Mouse (Mus musculus) lung, embryonic 16.5 days (tissue): ENCODE results near the gene Iqcb1. TPM values are rescaled to one million over a fixed set of nuclear protein-coding genes. Genes with fewer than 3 reads are reported as not detected.

ENCODE experiments used
- ATAC-seq: fragments of 200-750 bp; cut with Nextera tagmentation; 2 replicates; pipeline ENCODE4 v1.8.0; 2017; ENCODE audit warnings: low read depth, mild to moderate bottlenecking, moderate library complexity
- H3K27ac ChIP-seq: fragments of 300-500 bp; sonication (generic); 2 replicates; pipeline ENCODE4 v1.5.1; 2014; ENCODE audit warnings: mild to moderate bottlenecking, control low read depth, low read length
- H3K27me3 ChIP-seq: fragments of 300-500 bp; sonication (generic); 2 replicates; pipeline ENCODE4 v1.6.1; 2014; ENCODE audit warnings: low read depth, low read length, mixed read lengths; ENCODE audit not compliant: control insufficient read depth, insufficient read depth
- H3K36me3 ChIP-seq: fragments of 300-500 bp; sonication (generic); 2 replicates; pipeline ENCODE4 v1.6.1; 2014; ENCODE audit warnings: low read length; ENCODE audit not compliant: control insufficient read depth, insufficient read depth
- H3K4me1 ChIP-seq: fragments of 300-500 bp; sonication (generic); replicated peaks from 2 replicates; pipeline ENCODE4 v1.6.1; 2014; ENCODE audit warnings: low read length, mixed read lengths; ENCODE audit not compliant: control insufficient read depth, insufficient read depth
- H3K4me2 ChIP-seq: fragments of 300-500 bp; sonication (generic); 2 replicates; pipeline ENCODE4 v1.6.1; 2014; ENCODE audit warnings: low read depth, low read length, control low read depth
- H3K4me3 ChIP-seq: fragments of 300-500 bp; sonication (generic); 2 replicates; pipeline ENCODE4 v1.5.1; 2014; ENCODE audit warnings: mild to moderate bottlenecking, low read length, control low read depth
- H3K9ac ChIP-seq: fragments of 300-500 bp; sonication (generic); 2 replicates; pipeline ENCODE4 v1.6.1; 2014; ENCODE audit warnings: low read length, control low read depth
- H3K9me3 ChIP-seq: fragments of 300-500 bp; sonication (generic); 2 replicates; pipeline ENCODE4 v1.6.1; 2016; ENCODE audit warnings: low read length; ENCODE audit not compliant: control insufficient read depth
- WGBS: fragments of 180-500 bp; shearing (Covaris S2); extraction: QIAGEN DNeasy Blood & Tissue Kit; methylation state at CpG from one replicate; pipeline ENCODE4 v1.1.7; 2014; 5-methylcytosine and 5-hydroxymethylcytosine counted together
- microRNA-seq: library from miRNA; unstranded; fragments of <30 nt; microRNA quantifications from one replicate; pipeline ENCODE4, GENCODE M21; 2016
- polyA plus RNA-seq: library from polyadenylated mRNA; unstranded; fragments of >200 nt; fragmentation: Nextera tagmentation; extraction: Ambion mirVana; gene quantifications from 2 replicates; pipeline ENCODE4 v1.2.1, GENCODE M21; 2015

Gene Iqcb1
- polyA plus RNA-seq, 1 experiment from 2014 or later: 30.9 TPM

DNA sequence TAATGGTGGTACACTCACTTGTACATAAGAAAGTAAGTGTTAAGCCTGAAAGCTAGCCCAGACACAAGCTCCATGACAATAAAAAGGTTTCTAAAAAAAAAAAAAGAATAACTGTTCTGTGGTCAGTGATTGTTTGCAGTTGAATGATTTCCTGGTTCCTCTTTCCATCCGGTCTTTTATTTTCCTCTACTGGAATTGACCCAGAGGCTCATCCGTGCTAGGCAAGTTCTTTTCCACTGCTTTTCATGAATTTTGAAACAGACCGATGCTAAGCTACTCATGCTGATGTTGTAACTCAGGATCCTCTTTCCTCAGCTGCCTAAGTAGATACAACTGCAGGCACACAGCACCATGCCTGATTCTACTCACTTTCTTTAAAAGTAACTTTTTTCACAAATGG lies 92.2 kb downstream of the Iqcb1 start:
- Histone ChIP-seq H3K27ac (no peak overlapping the region), H3K36me3 (peaks cover 27% of the 10 kb centered on the region), H3K27me3 (no peaks in the 10 kb centered on the region), H3K9me3 (no peaks in the 10 kb centered on the region), H3K4me1 (no peaks in the 10 kb centered on the region), H3K9ac (no peak overlapping the region), H3K4me2 (no peak overlapping the region), H3K4me3 (no peak overlapping the region)
- no peak for ATAC-seq
- WGBS: 73% methylated on average over 3 of the region's 3 CpGs

DNA sequence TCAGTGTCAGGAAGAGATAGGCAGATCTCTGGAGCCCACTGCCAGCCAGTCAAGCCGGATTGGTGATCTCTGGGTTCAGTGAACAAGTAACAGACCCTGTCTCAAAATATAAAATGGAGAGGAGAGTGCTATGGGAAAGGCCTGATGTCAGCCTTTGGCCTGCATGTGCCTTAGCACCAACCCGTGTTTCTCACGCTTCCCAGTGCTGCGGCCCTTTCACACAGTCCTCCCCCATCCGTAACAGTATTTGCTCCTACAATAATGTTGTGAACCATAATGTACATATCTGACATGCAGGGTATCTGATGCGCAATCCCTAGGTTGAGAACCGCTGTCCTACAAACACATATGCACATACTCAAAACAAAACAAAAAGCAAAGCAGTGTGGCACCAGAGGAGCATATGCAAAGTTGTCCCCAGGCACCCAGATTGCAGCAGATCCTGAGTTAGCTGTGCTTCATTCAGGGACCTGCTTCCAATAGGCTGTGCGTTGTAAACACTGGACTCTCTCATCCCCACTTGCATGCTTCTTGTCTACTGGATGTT lies 93.0 kb downstream of the Iqcb1 start:
- H3K9me3 ChIP-seq: no peaks in the 10 kb centered on the region
- H3K9ac ChIP-seq: no peak overlapping the region
- H3K27ac ChIP-seq: no peak overlapping the region
- no peak overlapping the region for H3K4me3 ChIP-seq
- no peaks in the 10 kb centered on the region for H3K4me1 ChIP-seq
- no peak overlapping the region for H3K4me2 ChIP-seq
- WGBS: 87% methylated on average over 8 of the region's 8 CpGs
- H3K27me3 ChIP-seq: no peaks in the 10 kb centered on the region
- peaks cover 29% of the 10 kb centered on the region for H3K36me3 ChIP-seq
- no peak for ATAC-seq

DNA sequence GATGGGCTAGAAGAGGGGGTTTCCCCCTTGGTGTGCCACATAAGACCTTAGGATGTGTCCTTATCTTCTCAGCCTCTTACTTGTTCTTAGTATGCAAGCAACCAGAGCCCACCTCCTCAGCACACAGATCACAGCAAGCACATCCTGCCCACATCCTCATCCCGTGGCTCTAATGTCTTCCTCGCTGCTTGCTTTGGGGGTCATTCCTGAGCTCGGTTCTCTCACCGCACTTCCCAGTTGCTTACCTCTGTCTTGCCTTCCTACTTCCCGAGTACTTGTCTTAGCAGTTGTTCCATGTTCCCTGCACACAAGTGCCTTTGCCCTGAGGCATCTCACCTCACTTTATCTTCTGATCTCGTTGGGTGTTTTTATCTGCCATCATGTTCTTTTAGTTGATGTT lies 93.8 kb downstream of the Iqcb1 start:
- Histone ChIP-seq H3K4me2 (no peak overlapping the region), H3K4me1 (no peaks in the 10 kb centered on the region), H3K36me3 (peaks cover 35% of the 10 kb centered on the region), H3K9me3 (no peaks in the 10 kb centered on the region), H3K27me3 (no peaks in the 10 kb centered on the region), H3K9ac (no peak overlapping the region), H3K4me3 (no peak overlapping the region), H3K27ac (no peak overlapping the region)
- WGBS: 74% methylated on average over 6 of the region's 6 CpGs
- ATAC-seq: no peak

Small RNAs within 50 kb of the gene (microRNA-seq; reads per million reads assigned to microRNA genes)
- not detected for gene Gm22617

Other genes starting within 250 kb of the Iqcb1 start
- gene Cd86, start 162.3 kb upstream of the Iqcb1 start, polyA plus RNA-seq: 1.7 and 2.6 TPM in 2 replicates
- 8.5 and 9.1 TPM in 2 replicates for gene Ildr1, start 134.4 kb upstream of the Iqcb1 start, polyA plus RNA-seq
- gene Slc15a2, start 43.4 kb upstream of the Iqcb1 start, polyA plus RNA-seq: 49.4 and 58.9 TPM in 2 replicates
- gene Eaf2, start 46.6 kb downstream of the Iqcb1 start, polyA plus RNA-seq: 1.0 and 1.3 TPM in 2 replicates
- gene Golgb1, start 46.8 kb downstream of the Iqcb1 start, polyA plus RNA-seq: 89.6 and 97.2 TPM in 2 replicates
- gene Hcls1, start 106.6 kb downstream of the Iqcb1 start, polyA plus RNA-seq: 7.0 and 9.8 TPM in 2 replicates
- 0.18 and 0.26 TPM in 2 replicates for gene Fbxo40, start 162.1 kb downstream of the Iqcb1 start, polyA plus RNA-seq
- gene Polq, start 183.4 kb downstream of the Iqcb1 start, polyA plus RNA-seq: 5.6 and 8.4 TPM in 2 replicates